Mouse (Mus musculus) small intestine, adult 2 months (tissue): ENCODE data around the gene Smc6. TPM values are rescaled to one million over a fixed set of nuclear protein-coding genes. Genes with fewer than 3 reads are reported as not detected.

Experiments
- H3K27ac ChIP-seq: fragments of 200-500 bp; 2 replicates; pipeline ENCODE4 v1.5.1; 2012; ENCODE audit warnings: low read depth, low read length, control low read depth, inconsistent platforms; ENCODE audit not compliant: insufficient read depth
- H3K27me3 ChIP-seq: fragments of 200-500 bp; 2 replicates; pipeline ENCODE4 v1.6.1; 2012; ENCODE audit warnings: mild to moderate bottlenecking, moderate library complexity, low read length, inconsistent platforms; ENCODE audit not compliant: control insufficient read depth, insufficient read depth
- H3K36me3 ChIP-seq: fragments of 200-500 bp; 2 replicates; pipeline ENCODE4 v1.6.1; 2012; ENCODE audit warnings: mild to moderate bottlenecking, low read length, control low read depth, inconsistent platforms; ENCODE audit not compliant: control insufficient read depth, insufficient read depth
- H3K4me1 ChIP-seq: fragments of 200-500 bp; 2 replicates; pipeline ENCODE4 v1.6.1; 2012; ENCODE audit warnings: low read length, inconsistent platforms, mixed read lengths; ENCODE audit not compliant: control insufficient read depth, insufficient read depth, insufficient read length
- H3K4me3 ChIP-seq: fragments of 200-500 bp; 2 replicates; pipeline ENCODE4 v1.5.1; 2012; ENCODE audit warnings: low read depth, mild to moderate bottlenecking, control low read depth, inconsistent platforms, low read length, moderate library complexity
- CTCF ChIP-seq: fragments of 200-500 bp; IDR thresholded peaks from 2 replicates; pipeline ENCODE4 v1.5.1; 2012; ENCODE audit warnings: low read depth, mild to moderate bottlenecking, control low read depth, inconsistent platforms, low read length, moderate library complexity, mixed read lengths; ENCODE audit not compliant: insufficient replicate concordance, insufficient read length; ENCODE audit errors: extremely low read depth
- POLR2A ChIP-seq: fragments of 200-500 bp; IDR thresholded peaks from 2 replicates; pipeline ENCODE4 v1.6.1; 2012; ENCODE audit warnings: low read depth, mild to moderate bottlenecking, control low read depth, inconsistent platforms, low read length, moderate library complexity
- WGBS: fragments of 180-500 bp; shearing (Covaris S2); methylation state at CpG from one replicate; pipeline ENCODE4 v1.1.7; 2018; 5-methylcytosine and 5-hydroxymethylcytosine counted together
- polyA plus RNA-seq: library from polyadenylated mRNA; depleted of rRNA; stranded (reverse); fragments of >200 nt; gene quantifications from 2 replicates; pipeline ENCODE4 v1.2.3, GENCODE M21; 2012

The Smc6 gene
- polyA plus RNA-seq, 1 experiment = 1.4 TPM

DNA sequence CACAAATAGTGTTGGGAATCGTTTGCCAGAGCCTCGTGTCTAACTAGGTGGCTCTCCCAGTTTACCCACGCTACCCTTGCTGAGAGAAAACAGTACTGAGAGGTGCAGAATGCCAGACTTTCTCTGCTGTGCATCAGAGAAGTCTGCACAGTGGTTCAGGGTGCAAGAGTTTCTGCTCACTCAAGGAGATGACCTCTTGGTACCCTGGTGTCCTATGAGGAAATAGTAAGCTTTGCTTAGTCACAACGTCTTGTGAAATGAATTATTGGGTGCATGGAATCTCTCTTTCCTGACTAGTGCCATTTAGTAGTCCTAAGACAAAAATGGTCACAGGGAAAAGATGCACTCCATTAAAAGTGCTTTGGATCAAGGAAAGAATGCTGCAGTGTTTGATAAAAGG is 58.8 kb downstream of the Smc6 start:
- TF ChIP-seq POLR2A = no peak
- TF ChIP-seq CTCF = no peak
- Histone ChIP-seq H3K27me3 (no peaks in the 10 kb centered on the region), H3K4me1 (no peaks in the 10 kb centered on the region), H3K4me3 (no peak overlapping the region), H3K27ac (no peak overlapping the region), H3K36me3 (no peaks in the 10 kb centered on the region)
- WGBS = 36% methylated on average over 4 of the region's 4 CpGs

DNA sequence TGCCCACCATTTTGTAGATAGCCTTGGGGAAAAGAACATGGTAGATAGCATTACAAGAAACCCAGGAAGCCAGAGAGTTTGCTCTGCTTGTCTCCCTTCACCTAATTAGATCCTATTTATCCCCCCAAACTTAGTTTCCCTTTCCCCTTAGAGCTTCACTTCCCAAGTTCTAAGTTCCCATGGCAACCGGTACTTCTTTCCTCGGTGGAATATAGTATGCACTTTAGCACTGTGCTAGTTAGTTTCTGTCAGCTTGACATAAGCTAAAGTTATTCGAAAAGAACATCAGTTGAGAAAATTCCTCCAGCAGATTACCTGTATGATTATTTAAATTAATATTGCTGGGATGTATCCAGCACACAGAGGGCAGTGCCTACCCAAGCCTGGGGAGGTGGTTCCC is 60.8 kb downstream of the Smc6 start:
- WGBS = 80% methylated on average over 3 of the region's 3 CpGs
- Histone ChIP-seq H3K27me3 (no peaks in the 10 kb centered on the region), H3K27ac (no peak overlapping the region), H3K36me3 (no peaks in the 10 kb centered on the region), H3K4me1 (no peaks in the 10 kb centered on the region), H3K4me3 (no peak overlapping the region)
- TF ChIP-seq CTCF (no peak), POLR2A (no peak)

DNA sequence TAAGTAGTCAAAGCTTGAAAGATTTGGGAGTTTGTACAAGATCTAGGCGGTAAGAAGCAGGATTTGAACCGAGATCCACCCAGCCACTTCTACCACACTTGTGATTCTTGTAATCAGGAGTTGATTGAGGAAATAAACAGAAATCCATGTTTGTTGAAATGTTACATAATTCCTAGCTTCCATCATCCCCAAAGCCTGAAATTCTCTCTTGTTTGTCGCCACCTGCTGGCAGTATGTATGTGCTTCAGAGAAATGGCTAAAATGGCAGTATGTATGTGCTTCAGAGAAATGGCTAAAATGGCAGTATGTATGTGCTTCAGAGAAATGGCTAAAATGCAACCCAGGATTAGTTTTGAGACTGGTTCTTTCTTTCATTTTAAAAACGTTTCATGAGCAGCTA is 71.2 kb downstream of the Smc6 start:
- no peak overlapping the region for H3K27ac ChIP-seq
- H3K36me3 ChIP-seq = no peaks in the 10 kb centered on the region
- TF ChIP-seq CTCF = no peak
- TF ChIP-seq POLR2A = no peak
- H3K4me1 ChIP-seq = no peaks in the 10 kb centered on the region
- WGBS = 30% methylated on average over 4 of the region's 4 CpGs
- H3K4me3 ChIP-seq = no peak overlapping the region
- no peaks in the 10 kb centered on the region for H3K27me3 ChIP-seq

DNA sequence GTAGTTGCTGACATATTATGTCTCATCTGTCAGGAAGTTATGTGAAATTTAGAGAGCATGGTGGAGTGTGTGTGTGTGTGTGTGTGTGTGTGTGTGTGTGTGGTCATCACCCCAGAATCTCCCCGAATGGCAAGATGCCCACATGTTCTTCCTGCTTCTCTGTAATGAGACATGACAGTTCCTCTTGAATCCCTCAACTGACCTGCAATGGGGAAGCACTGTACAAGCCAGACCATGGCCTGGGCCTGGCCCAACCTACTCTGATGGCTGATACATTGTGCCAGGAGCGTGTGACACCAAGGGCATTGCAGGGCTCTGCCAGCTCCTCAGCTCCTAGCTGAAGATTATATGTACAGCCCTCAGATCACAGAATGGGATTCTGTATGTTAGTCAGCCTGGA is 72.6 kb downstream of the Smc6 start:
- TF ChIP-seq POLR2A (no peak), CTCF (no peak)
- H3K27me3 ChIP-seq = no peaks in the 10 kb centered on the region
- WGBS = 87% methylated on average over 2 of the region's 2 CpGs
- no peaks in the 10 kb centered on the region for H3K36me3 ChIP-seq
- no peaks in the 10 kb centered on the region for H3K4me1 ChIP-seq
- no peak overlapping the region for H3K27ac ChIP-seq
- no peak overlapping the region for H3K4me3 ChIP-seq

DNA sequence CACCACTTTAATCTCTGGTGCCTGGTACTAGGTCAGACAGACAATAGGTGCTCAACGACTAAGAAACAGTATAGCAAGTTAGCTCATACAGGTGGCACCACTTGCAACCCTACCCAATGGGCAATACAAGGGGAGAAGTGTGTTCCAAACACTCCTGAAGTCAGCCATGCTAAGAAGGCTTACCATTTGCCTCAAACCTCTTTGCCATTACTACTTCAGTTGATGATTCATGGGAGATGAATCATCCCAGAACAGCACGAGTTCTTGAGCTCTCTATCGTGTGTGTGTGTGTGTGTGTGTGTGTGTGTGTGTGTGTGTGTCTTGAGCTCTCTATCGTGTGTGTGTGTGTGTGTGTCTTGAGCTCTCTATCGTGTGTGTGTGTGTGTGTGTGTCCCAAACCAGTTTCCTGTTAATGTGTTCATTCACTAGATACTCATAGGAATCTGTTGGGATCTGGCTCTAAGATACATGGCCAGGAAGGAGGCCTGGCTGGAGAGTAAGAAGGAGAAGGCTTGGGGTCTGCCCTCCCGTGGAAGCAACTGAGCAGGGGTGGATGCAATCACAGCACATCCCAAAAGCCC is 76.4 kb downstream of the Smc6 start:
- TF ChIP-seq POLR2A (no peak), CTCF (no peak)
- WGBS = 59% methylated on average over 6 of the region's 6 CpGs
- Histone ChIP-seq H3K4me1 (no peaks in the 10 kb centered on the region), H3K4me3 (no peak overlapping the region), H3K27me3 (no peaks in the 10 kb centered on the region), H3K27ac (no peak overlapping the region), H3K36me3 (no peaks in the 10 kb centered on the region)

DNA sequence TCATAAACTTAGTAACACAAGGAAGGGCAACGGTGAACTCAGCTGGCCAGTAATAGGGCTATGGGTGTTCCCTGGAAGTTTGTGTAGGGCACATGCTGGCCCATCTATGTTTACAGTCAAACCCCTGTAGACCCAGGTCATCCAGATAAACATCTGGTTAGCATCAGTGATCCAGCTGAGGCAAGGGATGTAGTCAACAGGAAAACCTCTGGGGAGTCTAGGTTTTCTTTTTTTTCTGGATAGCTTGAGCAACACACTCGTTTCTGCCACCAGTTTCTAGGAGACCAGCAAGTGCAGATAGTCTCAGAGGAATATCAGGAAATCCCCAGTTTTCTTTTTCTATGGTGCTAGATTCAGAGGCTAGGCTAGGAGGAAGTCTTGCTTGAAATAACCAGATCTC is 80.3 kb downstream of the Smc6 start:
- Histone ChIP-seq H3K27ac (no peak overlapping the region), H3K4me3 (no peak overlapping the region), H3K4me1 (no peaks in the 10 kb centered on the region), H3K36me3 (no peaks in the 10 kb centered on the region), H3K27me3 (no peaks in the 10 kb centered on the region)
- 40% methylated on average over 2 of the region's 2 CpGs for WGBS
- no peak for TF ChIP-seq CTCF
- no peak for TF ChIP-seq POLR2A

DNA sequence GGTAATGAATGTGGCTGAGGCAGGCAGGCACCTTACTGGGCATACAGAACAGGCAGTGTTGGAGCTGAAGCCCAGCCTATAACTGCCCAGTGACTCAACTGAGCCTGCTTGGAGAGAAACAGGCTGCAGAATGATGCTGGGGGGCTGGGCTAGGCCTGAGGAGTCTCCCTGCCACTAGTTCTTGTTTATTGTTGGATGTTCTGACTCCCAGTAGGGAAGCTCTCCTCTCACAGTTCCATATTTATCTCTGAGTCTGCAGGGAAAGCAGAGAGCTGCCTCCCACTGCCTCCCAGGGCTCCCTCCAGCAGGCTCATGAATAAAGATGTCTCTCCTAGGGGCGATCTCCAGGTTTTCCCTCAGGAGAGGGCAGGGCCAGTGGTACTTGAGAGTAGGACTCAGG is 82.7 kb downstream of the Smc6 start:
- Histone ChIP-seq H3K27me3 (no peaks in the 10 kb centered on the region), H3K4me3 (no peak overlapping the region), H3K27ac (no peak overlapping the region), H3K36me3 (no peaks in the 10 kb centered on the region), H3K4me1 (no peaks in the 10 kb centered on the region)
- TF ChIP-seq POLR2A (no peak), CTCF (no peak)
- WGBS = 38% methylated on average over 1 of the region's 1 CpGs
